Mouse (Mus musculus): ENCODE data around the gene Rit1. TPM values are rescaled to one million over a fixed set of nuclear protein-coding genes. Genes with fewer than 3 reads are reported as not detected.
A peak's percentile ranks its signal among the peaks of the same experiment; 100 is the strongest.

Gene Rit1
- total and polyA plus RNA-seq, 3 experiments: 18.4 to 28.7 (median 23.7) TPM

GRCm38 (mm10) chr3:88740147-88740546, 23.5 kb downstream of the Rit1 start:
- no peak for TF ChIP-seq ELF1 (IDR thresholded peaks at IDR 0.05; ENCODE audit: low read depth, low read length)
- TF ChIP-seq POLR2A (IDR thresholded peaks at IDR 0.05; ENCODE audit: low read depth, low read length): no peak
- TF ChIP-seq SIN3A (IDR thresholded peaks at IDR 0.05; ENCODE audit: low read length): no peak
- no peak for TF ChIP-seq MAFK (IDR thresholded peaks at IDR 0.05; ENCODE audit: insufficient replicate concordance, low read length)
- TF ChIP-seq MEF2A (IDR thresholded peaks at IDR 0.05; ENCODE audit: borderline replicate concordance, low read depth, low read length): no peak
- no peak for TF ChIP-seq ZMIZ1 (IDR thresholded peaks at IDR 0.05; ENCODE audit: low read depth, low read length)
- TF ChIP-seq E2F4 (IDR thresholded peaks at IDR 0.05; ENCODE audit: insufficient replicate concordance, low read depth, low read length): no peak
- no peak for TF ChIP-seq NELFE (IDR thresholded peaks at IDR 0.05; ENCODE audit: low read depth, low read length)
- TF ChIP-seq MAZ (IDR thresholded peaks at IDR 0.05; ENCODE audit: low read depth, low read length): no peak
- peak; percentile 49; the same call in 1 of the 2 replicates for TF ChIP-seq MYC (IDR thresholded peaks at IDR 0.05; ENCODE audit: low read depth, low read length)
- TF ChIP-seq CTCF (conservative IDR thresholded peaks at IDR 0.05 in 1 of 2, IDR thresholded peaks at IDR 0.05 in 1 of 2; ENCODE audit: low read depth in 2 of 2, low read length in 2 of 2): peak in 1 of 2 experiments; percentile 47; a peak in 2 of 4 replicates
- no peak for TF ChIP-seq EP300 (IDR thresholded peaks at IDR 0.05; ENCODE audit: low read length)
- no peak for TF ChIP-seq USF1 (IDR thresholded peaks at IDR 0.05; ENCODE audit: low read depth, low read length)

GRCm38 (mm10) chr3:88745534-88745933, 28.9 kb downstream of the Rit1 start:
- no peaks in the 10 kb centered on the region for H3K79me2 ChIP-seq (replicated peaks; ENCODE audit: control insufficient read depth, extremely low read depth, insufficient read depth, poor library complexity, severe bottlenecking)
- no peak for DNase-seq (ENCODE audit: extremely low read depth)
- peaks cover 14 to 52% of the 10 kb centered on the region in 2 experiments for H3K4me1 ChIP-seq (ENCODE audit: control insufficient read depth in 1 of 2, insufficient read depth in 2 of 2)
- no peak overlapping the region for H3K9ac ChIP-seq (ENCODE audit: insufficient read depth, low read depth)
- H3K9me3 ChIP-seq (replicated peaks; ENCODE audit: low read length): no peaks in the 10 kb centered on the region
- no peak overlapping the region for H3K27ac ChIP-seq (ENCODE audit: insufficient read depth, low read depth)
- dilution Hi-C loops (cut with MboI; ENCODE audit: extremely low pct_ligation_motif_present, extremely low pct_unique_long_range_greater_than_20kb, low sequenced_read_pairs): no loop called here
- no peaks in the 10 kb centered on the region for H3K27me3 ChIP-seq (replicated peaks)
- no peak overlapping the region for H3K4me2 ChIP-seq (ENCODE audit: insufficient read depth, low read depth, poor library complexity, severe bottlenecking)
- no peak for TF ChIP-seq ZMIZ1 (IDR thresholded peaks at IDR 0.05; ENCODE audit: low read depth, low read length)
- TF ChIP-seq ZNF384 (IDR thresholded peaks at IDR 0.05; ENCODE audit: low read depth, low read length): peak; percentile 77
- peaks cover 3 to 20% of the 10 kb centered on the region in 2 experiments for H3K36me3 ChIP-seq (replicated peaks in 1 of 2; ENCODE audit: control insufficient read depth in 1 of 2, insufficient read depth in 1 of 2, low read length in 1 of 2)
- in situ Hi-C loops (cut with MboI; ENCODE audit: low pct_ligation_motif_present, low pct_unique_long_range_greater_than_20kb, low sequenced_read_pairs): loop anchor here (25.0 kb wide), 1 partner anchor 133 kb away; the partner anchor contains the start of gene Arhgef2
- H3K4me3 ChIP-seq (replicated peaks in 1 of 3; ENCODE audit: low read depth in 2 of 3, low read length in 2 of 3, poor library complexity in 1 of 3): no peak overlapping the region

More at GRCm38 (mm10) chr3:88740147-88740546, 23.5 kb downstream of the Rit1 start:
- Histone ChIP-seq H3K36me3 (replicated peaks in 1 of 2; ENCODE audit: control insufficient read depth in 1 of 2, insufficient read depth in 1 of 2, low read length in 1 of 2) (peaks cover 0 to 3% of the 10 kb centered on the region in 2 experiments), H3K27ac (ENCODE audit: insufficient read depth, low read depth) (no peak overlapping the region), H3K4me2 (ENCODE audit: insufficient read depth, low read depth, poor library complexity, severe bottlenecking) (no peak overlapping the region), H3K79me2 (replicated peaks; ENCODE audit: control insufficient read depth, extremely low read depth, insufficient read depth, poor library complexity, severe bottlenecking) (no peaks in the 10 kb centered on the region), H3K9ac (ENCODE audit: insufficient read depth, low read depth) (no peak overlapping the region), H3K4me1 (ENCODE audit: control insufficient read depth in 1 of 2, insufficient read depth in 2 of 2) (peaks cover 5 to 26% of the 10 kb centered on the region in 2 experiments; a peak in 3 of 4 replicates), H3K4me3 (replicated peaks in 1 of 3; ENCODE audit: low read depth in 2 of 3, low read length in 2 of 3, poor library complexity in 1 of 3) (no peak overlapping the region), H3K27me3 (replicated peaks) (no peaks in the 10 kb centered on the region), H3K9me3 (replicated peaks; ENCODE audit: low read length) (no peaks in the 10 kb centered on the region)
- dilution Hi-C loops (cut with MboI; ENCODE audit: extremely low pct_ligation_motif_present, extremely low pct_unique_long_range_greater_than_20kb, low sequenced_read_pairs) (no loop called here), in situ Hi-C loops (cut with MboI; ENCODE audit: low pct_ligation_motif_present, low pct_unique_long_range_greater_than_20kb, low sequenced_read_pairs) (loop anchor here (25.0 kb wide), 1 partner anchor 128 kb away; the partner anchor contains the start of gene Arhgef2)
- DNase-seq (ENCODE audit: extremely low read depth): no peak

All from CH12.LX (cell line).